25 mouse cellular contexts compared by ENCODE assay signal in the genomic region with DNA sequence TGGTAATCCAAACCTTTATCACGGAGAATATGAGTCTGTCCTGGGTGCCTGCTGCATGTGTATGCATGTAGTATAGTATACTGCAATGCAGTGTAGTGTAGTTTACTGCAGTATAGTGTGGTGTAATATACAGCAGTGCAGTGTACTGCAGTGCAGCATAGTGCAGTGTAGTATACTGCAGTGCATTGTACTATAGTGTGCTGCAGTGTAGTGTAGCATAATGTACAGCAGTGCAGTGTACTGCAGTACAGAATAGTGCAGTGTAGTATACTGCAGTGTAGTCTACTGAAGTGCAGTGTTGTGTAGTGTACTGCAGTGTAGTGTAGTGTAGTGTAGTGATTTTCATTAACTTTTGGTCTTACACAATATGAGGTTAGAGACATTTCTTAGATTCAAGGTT. TPM values are rescaled to one million over a fixed set of nuclear protein-coding genes. Genes with fewer than 3 reads are reported as not detected.
DNase-seq lines count a peak whose midpoint lies in the region; ATAC-seq and TF ChIP-seq lines count a peak whose summit lies in the region.
"Had no signal": no experiment of that assay in that cellular context is flagged by ENCODE, and none has a peak within 500 bp of the region (broad histone marks: within the 10 kb centered on the region; RNA-seq: fewer than 3 reads in every experiment).

No protein-coding gene starts in this region.

- no peak for TF ChIP-seq CTCF in midbrain, postnatal 0 days (IDR thresholded peaks at IDR 0.05)

- WGBS in hindbrain, embryonic 13.5 days, result 93% methylated on average over 1 of the region's 1 CpGs
- 98% methylated on average over 1 of the region's 1 CpGs for WGBS in hindbrain, embryonic 14.5 days
- WGBS in kidney, embryonic 16.5 days, result 91% methylated on average over 1 of the region's 1 CpGs
- WGBS in midbrain, postnatal 0 days, result 91% methylated on average over 1 of the region's 1 CpGs
- 98% methylated on average over 1 of the region's 1 CpGs for WGBS in midbrain, embryonic 14.5 days
- WGBS in liver, embryonic 15.5 days (ENCODE audit: insufficient replicate concordance), result 84% methylated on average over 1 of the region's 1 CpGs

- peaks cover 5% of the 10 kb centered on the region; the same call in 1 of the 2 replicates for H3K36me3 ChIP-seq in hindbrain, embryonic 13.5 days
- no peaks in the 10 kb centered on the region for H3K36me3 ChIP-seq in hindbrain, embryonic 14.5 days (replicated peaks; ENCODE audit: control insufficient read depth, insufficient read depth)
- no peaks in the 10 kb centered on the region for H3K36me3 ChIP-seq in kidney, embryonic 16.5 days (ENCODE audit: insufficient read depth, low read length)
- H3K36me3 ChIP-seq in midbrain, postnatal 0 days (ENCODE audit: insufficient read depth, low read length), result no peaks in the 10 kb centered on the region
- no peaks in the 10 kb centered on the region for H3K36me3 ChIP-seq in midbrain, embryonic 14.5 days (ENCODE audit: control insufficient read depth, insufficient read depth, low read length)
- H3K36me3 ChIP-seq in liver, embryonic 15.5 days (replicated peaks), result no peaks in the 10 kb centered on the region
- H3K36me3 ChIP-seq: embryonic facial prominence, embryonic 15.5 days; heart, embryonic 15.5 days; limb, embryonic 13.5 days had no signal

- DNase-seq in hindbrain, embryonic 14.5 days (ENCODE audit: low spot score), result no peak
- DNase-seq in kidney, postnatal 10 days, result no peak
- DNase-seq in midbrain, postnatal 0 days (ENCODE audit: low spot score), result no peak
- no peak for DNase-seq in midbrain, embryonic 14.5 days
- no peak for DNase-seq in T-cell, adult 2 months (ENCODE audit: low spot score)
- DNase-seq: adrenal gland, adult 8-10 months; cerebellum, adult 18-20 months; cerebellum, postnatal 25 days; gastrocnemius, adult 2 months; heart, postnatal 36 days; kidney, adult 9 months; layer of hippocampus, adult 9-11 months; lung, adult 2 months; lung, postnatal 36 days; right cerebral cortex, postnatal 14 days; thymus, adult 2 months had no signal

- no peak overlapping the region for H3K27ac ChIP-seq in hindbrain, embryonic 13.5 days
- H3K27ac ChIP-seq in hindbrain, embryonic 14.5 days, result no peak overlapping the region
- no peak overlapping the region for H3K27ac ChIP-seq in kidney, embryonic 16.5 days (ENCODE audit: low read length)
- no peak overlapping the region for H3K27ac ChIP-seq in midbrain, postnatal 0 days (ENCODE audit: low read depth, low read length)
- H3K27ac ChIP-seq in midbrain, embryonic 14.5 days (replicated peaks; ENCODE audit: low read depth, low read length), result no peak overlapping the region
- H3K27ac ChIP-seq in liver, embryonic 15.5 days (replicated peaks), result no peak overlapping the region
- H3K27ac ChIP-seq: embryonic facial prominence, embryonic 15.5 days; forebrain, embryonic 10.5 days; heart, embryonic 15.5 days; limb, embryonic 13.5 days; stomach, postnatal 0 days had no signal

- H3K4me3 ChIP-seq in hindbrain, embryonic 13.5 days, result no peak overlapping the region
- no peak overlapping the region for H3K4me3 ChIP-seq in hindbrain, embryonic 14.5 days (replicated peaks; ENCODE audit: low read length)
- no peak overlapping the region for H3K4me3 ChIP-seq in kidney, embryonic 16.5 days (ENCODE audit: low read length)
- no peak overlapping the region for H3K4me3 ChIP-seq in midbrain, postnatal 0 days (ENCODE audit: low read depth, low read length)
- H3K4me3 ChIP-seq in midbrain, embryonic 14.5 days (replicated peaks; ENCODE audit: low read depth, low read length), result no peak overlapping the region
- no peak overlapping the region for H3K4me3 ChIP-seq in liver, embryonic 15.5 days (replicated peaks)
- H3K4me3 ChIP-seq: embryonic facial prominence, embryonic 15.5 days; forebrain, embryonic 10.5 days; gastrocnemius, adult 2 months; heart, embryonic 15.5 days; limb, embryonic 13.5 days had no signal

- peak; percentile 52; the same call in 1 of the 2 replicates for ATAC-seq in hindbrain, embryonic 13.5 days (ENCODE audit: low FRiP score)
- no peak for ATAC-seq in hindbrain, embryonic 14.5 days (ENCODE audit: low FRiP score)
- peak; percentile 23; the same call in 1 of the 2 replicates for ATAC-seq in kidney, embryonic 16.5 days (ENCODE audit: low FRiP score, low TSS enrichment)
- ATAC-seq in midbrain, postnatal 0 days (ENCODE audit: low FRiP score), result peak; percentile 54; the same call in 1 of the 2 replicates
- ATAC-seq in midbrain, embryonic 14.5 days (ENCODE audit: low FRiP score, low TSS enrichment), result no peak
- ATAC-seq in liver, embryonic 15.5 days (ENCODE audit: insufficient read depth), result peak; percentile 47; the same call in 1 of the 2 replicates
- ATAC-seq: activated CD4-positive, CD25-positive, alpha-beta regulatory T cell, adult 4 months had no signal

- no peaks in the 10 kb centered on the region for H3K9me3 ChIP-seq in hindbrain, embryonic 13.5 days
- H3K9me3 ChIP-seq in hindbrain, embryonic 14.5 days (ENCODE audit: control insufficient read depth, low read length), result no peaks in the 10 kb centered on the region
- H3K9me3 ChIP-seq in kidney, embryonic 16.5 days (ENCODE audit: low read length), result no peaks in the 10 kb centered on the region
- no peaks in the 10 kb centered on the region for H3K9me3 ChIP-seq in midbrain, postnatal 0 days (ENCODE audit: low read length)
- no peaks in the 10 kb centered on the region for H3K9me3 ChIP-seq in midbrain, embryonic 14.5 days (ENCODE audit: control insufficient read depth, low read length)
- H3K9me3 ChIP-seq in liver, embryonic 15.5 days (replicated peaks), result no peaks in the 10 kb centered on the region
- H3K9me3 ChIP-seq: embryonic facial prominence, embryonic 15.5 days; forebrain, embryonic 10.5 days; heart, embryonic 15.5 days; limb, embryonic 13.5 days had no signal

- H3K9ac ChIP-seq in hindbrain, embryonic 13.5 days, result no peak overlapping the region
- no peak overlapping the region for H3K9ac ChIP-seq in hindbrain, embryonic 14.5 days
- H3K9ac ChIP-seq in kidney, embryonic 16.5 days (replicated peaks; ENCODE audit: low read length), result no peak overlapping the region
- H3K9ac ChIP-seq in midbrain, postnatal 0 days (replicated peaks; ENCODE audit: low read length, poor library complexity, severe bottlenecking), result no peak overlapping the region
- H3K9ac ChIP-seq in midbrain, embryonic 14.5 days (replicated peaks; ENCODE audit: low read length), result no peak overlapping the region
- no peak overlapping the region for H3K9ac ChIP-seq in liver, embryonic 15.5 days
- H3K9ac ChIP-seq: embryonic facial prominence, embryonic 15.5 days; heart, embryonic 15.5 days; limb, embryonic 13.5 days had no signal

- peaks cover 7% of the 10 kb centered on the region for H3K4me1 ChIP-seq in hindbrain, embryonic 13.5 days (replicated peaks)
- no peaks in the 10 kb centered on the region; the same call in none of the 2 replicates for H3K4me1 ChIP-seq in hindbrain, embryonic 14.5 days (replicated peaks; ENCODE audit: control insufficient read depth, insufficient read depth, low read length)
- no peaks in the 10 kb centered on the region for H3K4me1 ChIP-seq in kidney, embryonic 16.5 days (ENCODE audit: insufficient read depth, low read length)
- no peaks in the 10 kb centered on the region for H3K4me1 ChIP-seq in midbrain, postnatal 0 days (ENCODE audit: insufficient read depth, low read length)
- H3K4me1 ChIP-seq in midbrain, embryonic 14.5 days (ENCODE audit: control insufficient read depth, insufficient read depth, low read length), result no peaks in the 10 kb centered on the region
- H3K4me1 ChIP-seq in liver, embryonic 15.5 days (replicated peaks), result peaks cover 14% of the 10 kb centered on the region
- H3K4me1 ChIP-seq: embryonic facial prominence, embryonic 15.5 days; forebrain, embryonic 10.5 days had no signal

- no peak overlapping the region for H3K4me2 ChIP-seq in hindbrain, embryonic 13.5 days
- no peak overlapping the region for H3K4me2 ChIP-seq in hindbrain, embryonic 14.5 days (replicated peaks)
- H3K4me2 ChIP-seq in kidney, embryonic 16.5 days (replicated peaks; ENCODE audit: low read depth, low read length), result no peak overlapping the region
- no peak overlapping the region for H3K4me2 ChIP-seq in midbrain, postnatal 0 days (ENCODE audit: low read depth, low read length, poor library complexity, severe bottlenecking)
- H3K4me2 ChIP-seq in midbrain, embryonic 14.5 days (ENCODE audit: low read length), result no peak overlapping the region
- H3K4me2 ChIP-seq in liver, embryonic 15.5 days, result no peak overlapping the region
- H3K4me2 ChIP-seq: embryonic facial prominence, embryonic 15.5 days; heart, embryonic 15.5 days; limb, embryonic 13.5 days had no signal

- no peaks in the 10 kb centered on the region for H3K27me3 ChIP-seq in hindbrain, embryonic 13.5 days
- no peaks in the 10 kb centered on the region for H3K27me3 ChIP-seq in hindbrain, embryonic 14.5 days (ENCODE audit: control insufficient read depth, insufficient read depth, low read length)
- H3K27me3 ChIP-seq in kidney, embryonic 16.5 days (ENCODE audit: insufficient read depth, low read length), result no peaks in the 10 kb centered on the region
- no peaks in the 10 kb centered on the region for H3K27me3 ChIP-seq in midbrain, postnatal 0 days (ENCODE audit: insufficient read depth, low read length)
- H3K27me3 ChIP-seq in midbrain, embryonic 14.5 days (ENCODE audit: control insufficient read depth, insufficient read depth, low read length), result no peaks in the 10 kb centered on the region
- no peaks in the 10 kb centered on the region for H3K27me3 ChIP-seq in liver, embryonic 15.5 days
- H3K27me3 ChIP-seq: embryonic facial prominence, embryonic 15.5 days; heart, embryonic 15.5 days; limb, embryonic 13.5 days had no signal

RNA-seq across cellular contexts. Expression of gene Nf1, which starts 17.9 kb away (rescaled TPM):
- polyA plus RNA-seq in hindbrain, embryonic 13.5 days (2015; fragmentation: Nextera tagmentation; extraction: Ambion mirVana), result 7.8 and 8.5 TPM in 2 replicates
- polyA plus RNA-seq in hindbrain, embryonic 14.5 days (2014; fragmentation: Nextera tagmentation; extraction: Ambion mirVana), result 11.7 and 12.7 TPM in 2 replicates
- 6.6 and 7.8 TPM in 2 replicates for polyA plus RNA-seq in kidney, embryonic 16.5 days (2015; fragmentation: Nextera tagmentation; extraction: Ambion mirVana)
- 83.0 and 99.1 TPM in 2 replicates for total RNA-seq in midbrain, postnatal 0 days (2014; rRNA removed)
- polyA plus RNA-seq in midbrain, postnatal 0 days (2015; fragmentation: Nextera tagmentation; extraction: Ambion mirVana), result 7.0 and 7.3 TPM in 2 replicates
- 15.6 and 15.7 TPM in 2 replicates for polyA plus RNA-seq in midbrain, embryonic 14.5 days (2014; fragmentation: Nextera tagmentation; extraction: Ambion mirVana)
- 0.92 and 1.0 TPM in 2 replicates for polyA plus RNA-seq in liver, embryonic 15.5 days (2015; fragmentation: Nextera tagmentation; extraction: Ambion mirVana)

Comparison
In these comparisons a context has a peak if more than half of its experiments do, and no peak if none do; other contexts are left out.
1. ATAC-seq: peak in hindbrain, embryonic 13.5 days (single experiment), kidney, embryonic 16.5 days (single experiment), midbrain, postnatal 0 days (single experiment) and liver, embryonic 15.5 days (single experiment); none in hindbrain, embryonic 14.5 days (single experiment) and midbrain, embryonic 14.5 days (single experiment).